In genomic region chr11:78179438-78179999, GRCm38 (mm10) we compare ENCODE assay signal across 8 mouse cellular contexts. TPM values are rescaled to one million over a fixed set of nuclear protein-coding genes. Genes with fewer than 3 reads are reported as not detected.
DNase-seq lines count a peak whose midpoint lies in the region; ATAC-seq and TF ChIP-seq lines count a peak whose summit lies in the region.

No protein-coding gene starts in this region.

- peak overlapping the region; percentile 88 for H3K4me2 ChIP-seq in heart, embryonic 12.5 days
- peak overlapping the region; percentile 71 for H3K4me2 ChIP-seq in hindbrain, embryonic 13.5 days
- H3K4me2 ChIP-seq in midbrain, embryonic 12.5 days (replicated peaks), result peak overlapping the region; percentile 83

- intact Hi-C loops in heart, adult 2 months (cut with DNase I), result no loop called here
- intact Hi-C loops in gastrocnemius, postnatal 36 days (cut with DNase I), result loop anchor here (2.0 to 5.0 kb wide), 2 partner anchors 121 to 197 kb away; partner anchors contain the start of gene Phf12

- no peak for TF ChIP-seq CTCF in heart, adult 2 months (IDR thresholded peaks at IDR 0.05)
- no peak for TF ChIP-seq CTCF in MEL (IDR thresholded peaks at IDR 0.05 in 2 of 3, conservative IDR thresholded peaks at IDR 0.05 in 1 of 3; ENCODE audit: control insufficient read depth in 1 of 3, insufficient read depth in 1 of 3, low read depth in 2 of 3, low read length in 3 of 3, poor library complexity in 1 of 3, severe bottlenecking in 1 of 3)

- peak overlapping the region; percentile 59 for H3K4me3 ChIP-seq in heart, embryonic 12.5 days
- no peak overlapping the region; the same call in 1 of the 2 replicates for H3K4me3 ChIP-seq in heart, adult 2 months
- H3K4me3 ChIP-seq in MEL (ENCODE audit: control insufficient read depth in 1 of 2, insufficient read depth in 1 of 2, low read depth in 2 of 2, low read length in 2 of 2), result peak overlapping the region; percentile 43 to 81
- H3K4me3 ChIP-seq in hindbrain, embryonic 13.5 days, result peak overlapping the region; percentile 55
- H3K4me3 ChIP-seq in midbrain, embryonic 12.5 days, result peak overlapping the region; percentile 68

- 22% methylated on average over 8 of the region's 8 CpGs for WGBS in heart, embryonic 12.5 days
- 48% methylated on average over 8 of the region's 8 CpGs for WGBS in heart, adult 2 months
- WGBS in hindbrain, embryonic 13.5 days, result 35% methylated on average over 8 of the region's 8 CpGs
- WGBS in midbrain, embryonic 12.5 days, result 34% methylated on average over 8 of the region's 8 CpGs

- H3K27me3 ChIP-seq in heart, embryonic 12.5 days (replicated peaks), result no peaks in the 10 kb centered on the region
- no peaks in the 10 kb centered on the region for H3K27me3 ChIP-seq in heart, adult 2 months (ENCODE audit: control insufficient read depth, insufficient read depth, low read length)
- no peaks in the 10 kb centered on the region for H3K27me3 ChIP-seq in MEL (ENCODE audit: control insufficient read depth in 1 of 2, insufficient read depth in 2 of 2, low read length in 2 of 2)
- H3K27me3 ChIP-seq in hindbrain, embryonic 13.5 days, result peaks cover 3% of the 10 kb centered on the region; the same call in 1 of the 2 replicates
- peaks cover 7% of the 10 kb centered on the region; the same call in 1 of the 2 replicates for H3K27me3 ChIP-seq in midbrain, embryonic 12.5 days

- no peak for TF ChIP-seq POLR2A in heart, adult 2 months (IDR thresholded peaks at IDR 0.05; ENCODE audit: insufficient read depth, low read depth, low read length)
- TF ChIP-seq POLR2A in MEL (IDR thresholded peaks at IDR 0.05; ENCODE audit: control insufficient read depth in 1 of 2, insufficient read depth in 1 of 2, low read depth in 1 of 2, low read length in 2 of 2, poor library complexity in 1 of 2), result peak in 1 of 2 experiments; percentile 51; a peak in 1 of 4 replicates

- H3K79me2 ChIP-seq in heart, adult 2 months (replicated peaks; ENCODE audit: control insufficient read depth, insufficient read depth, low read length), result no peaks in the 10 kb centered on the region
- H3K79me2 ChIP-seq in MEL (ENCODE audit: control insufficient read depth, insufficient read depth, low read length, poor library complexity), result peaks cover 32% of the 10 kb centered on the region

- no peaks in the 10 kb centered on the region for H3K9me3 ChIP-seq in heart, embryonic 12.5 days (replicated peaks)
- no peaks in the 10 kb centered on the region for H3K9me3 ChIP-seq in MEL (replicated peaks; ENCODE audit: insufficient read depth, low read length)
- no peaks in the 10 kb centered on the region for H3K9me3 ChIP-seq in hindbrain, embryonic 13.5 days
- H3K9me3 ChIP-seq in midbrain, embryonic 12.5 days, result no peaks in the 10 kb centered on the region

- peaks cover 34% of the 10 kb centered on the region for H3K4me1 ChIP-seq in heart, embryonic 12.5 days (replicated peaks)
- H3K4me1 ChIP-seq in heart, adult 2 months (ENCODE audit: control insufficient read depth, insufficient read depth, low read length), result peaks cover 3% of the 10 kb centered on the region
- H3K4me1 ChIP-seq in MEL (ENCODE audit: control insufficient read depth in 1 of 2, insufficient read depth in 2 of 2, low read length in 2 of 2), result peaks cover 4 to 19% of the 10 kb centered on the region in 2 experiments; a peak in 3 of 4 replicates
- H3K4me1 ChIP-seq in hindbrain, embryonic 13.5 days (replicated peaks), result peaks cover 69% of the 10 kb centered on the region
- peaks cover 47% of the 10 kb centered on the region for H3K4me1 ChIP-seq in midbrain, embryonic 12.5 days

- no peak for TF ChIP-seq EP300 in heart, adult 2 months (IDR thresholded peaks at IDR 0.05; ENCODE audit: insufficient read depth, low read depth, low read length)
- TF ChIP-seq EP300 in MEL (IDR thresholded peaks at IDR 0.05; ENCODE audit: low read depth in 1 of 2, low read length in 2 of 2), result no peak

- ATAC-seq in heart, embryonic 12.5 days (ENCODE audit: insufficient number of reproducible peaks, low FRiP score), result no peak
- no peak for ATAC-seq in hindbrain, embryonic 13.5 days (ENCODE audit: low FRiP score)
- no peak for ATAC-seq in midbrain, embryonic 12.5 days (ENCODE audit: low FRiP score, low read depth)

- peaks cover 30% of the 10 kb centered on the region for H3K36me3 ChIP-seq in heart, embryonic 12.5 days
- peaks cover 11% of the 10 kb centered on the region for H3K36me3 ChIP-seq in heart, adult 2 months (ENCODE audit: control insufficient read depth, insufficient read depth, low read length)
- H3K36me3 ChIP-seq in MEL (ENCODE audit: control insufficient read depth in 1 of 2, insufficient read depth in 2 of 2, low read length in 2 of 2), result peaks cover 12 to 34% of the 10 kb centered on the region in 2 experiments
- peaks cover 32% of the 10 kb centered on the region for H3K36me3 ChIP-seq in hindbrain, embryonic 13.5 days
- H3K36me3 ChIP-seq in midbrain, embryonic 12.5 days, result peaks cover 30% of the 10 kb centered on the region

- no peak for TF ChIP-seq RAD21 in MEL (IDR thresholded peaks at IDR 0.05; ENCODE audit: low read depth, low read length)

- peak overlapping the region; percentile 93 for H3K27ac ChIP-seq in heart, embryonic 12.5 days (ENCODE audit: poor library complexity, severe bottlenecking)
- no peak overlapping the region; the same call in 1 of the 2 replicates for H3K27ac ChIP-seq in heart, adult 2 months
- H3K27ac ChIP-seq in MEL (ENCODE audit: control insufficient read depth, low read depth, low read length), result peak overlapping the region; percentile 96
- H3K27ac ChIP-seq in hindbrain, embryonic 13.5 days, result peak overlapping the region; percentile 87; the same call in 1 of the 2 replicates
- H3K27ac ChIP-seq in midbrain, embryonic 12.5 days (replicated peaks), result peak overlapping the region; percentile 90

- no peak for DNase-seq in heart, adult 2 months
- DNase-seq in MEL (ENCODE audit: low read depth, low spot score), result peak; percentile 82
- DNase-seq in c-Kit-positive CD71-positive TER-119-positive erythroid progenitor cells, embryonic 14.5 days (ENCODE audit: low spot score), result no peak
- DNase-seq in gastrocnemius, postnatal 36 days, result no peak
- no peak for DNase-seq in kidney, adult 8-10 months

- peak overlapping the region; percentile 83 for H3K9ac ChIP-seq in heart, embryonic 12.5 days
- H3K9ac ChIP-seq in heart, adult 2 months (ENCODE audit: low read depth, low read length), result no peak overlapping the region
- H3K9ac ChIP-seq in MEL (ENCODE audit: control insufficient read depth, low read depth, low read length, poor library complexity, severe bottlenecking), result peak overlapping the region; percentile 89
- peak overlapping the region; percentile 78; the same call in 1 of the 2 replicates for H3K9ac ChIP-seq in hindbrain, embryonic 13.5 days
- peak overlapping the region; percentile 68 for H3K9ac ChIP-seq in midbrain, embryonic 12.5 days (replicated peaks)

RNA-seq across cellular contexts. Expression of gene Tlcd1, which starts 3.0 kb away (rescaled TPM):
- 11.7 and 14.2 TPM in 2 replicates for polyA plus RNA-seq in heart, embryonic 12.5 days (2016; fragmentation: Nextera tagmentation; extraction: Ambion mirVana)
- 1 to 10 TPM; 5.4 to 5.7 TPM for total RNA-seq in heart, adult 2 months (2021)
- polyA plus RNA-seq in heart, adult 2 months (2012; rRNA removed), result 15.7 and 17.3 TPM in 2 replicates
- total RNA-seq in MEL (2012; rRNA removed), result 16.2 and 28.3 TPM in 2 replicates
- polyA plus RNA-seq in MEL (2012; ENCODE audit: insufficient read depth in 1 of 2, insufficient read length in 2 of 2, low read depth in 1 of 2, low replicate concordance in 2 of 2, missing spikeins in 1 of 2), result 10 to 100 TPM in 1 of 2 experiments, not detected in 1; 23.3 TPM
- polyA plus RNA-seq in hindbrain, embryonic 13.5 days (2015; fragmentation: Nextera tagmentation; extraction: Ambion mirVana), result 7.0 and 8.3 TPM in 2 replicates
- 6.0 and 8.0 TPM in 2 replicates for polyA plus RNA-seq in midbrain, embryonic 12.5 days (2016; fragmentation: Nextera tagmentation; extraction: Ambion mirVana)
- total RNA-seq in gastrocnemius, postnatal 36 days (2021), result 1 to 10 TPM in 1 of 2 experiments, under 1 TPM in 1; 0.99 to 1.4 TPM

RNA-seq across cellular contexts. Expression of gene Nek8, which starts 3.0 kb away (rescaled TPM):
- 12.1 and 16.5 TPM in 2 replicates for polyA plus RNA-seq in heart, embryonic 12.5 days (2016; fragmentation: Nextera tagmentation; extraction: Ambion mirVana)
- total RNA-seq in heart, adult 2 months (2021), result 1 to 10 TPM; 1.6 to 2.5 TPM
- 7.0 and 7.6 TPM in 2 replicates for polyA plus RNA-seq in heart, adult 2 months (2012; rRNA removed)
- total RNA-seq in MEL (2012; rRNA removed), result 6.0 and 7.5 TPM in 2 replicates
- polyA plus RNA-seq in MEL (2012; ENCODE audit: insufficient read depth in 1 of 2, insufficient read length in 2 of 2, low read depth in 1 of 2, low replicate concordance in 2 of 2, missing spikeins in 1 of 2), result 10 to 100 TPM in 1 of 2 experiments, not detected in 1; 10.1 TPM
- polyA plus RNA-seq in hindbrain, embryonic 13.5 days (2015; fragmentation: Nextera tagmentation; extraction: Ambion mirVana), result 6.6 and 6.7 TPM in 2 replicates
- 8.2 and 9.4 TPM in 2 replicates for polyA plus RNA-seq in midbrain, embryonic 12.5 days (2016; fragmentation: Nextera tagmentation; extraction: Ambion mirVana)
- under 1 TPM; 0.59 to 0.64 TPM for total RNA-seq in gastrocnemius, postnatal 36 days (2021)

RNA-seq across cellular contexts. Expression of gene Rpl23a, which starts 3.9 kb away (rescaled TPM):
- 847 and 859 TPM in 2 replicates for polyA plus RNA-seq in heart, embryonic 12.5 days (2016; fragmentation: Nextera tagmentation; extraction: Ambion mirVana)
- total RNA-seq in heart, adult 2 months (2021), result 100 to 1,000 TPM; 801 to 911 TPM
- 155 and 253 TPM in 2 replicates for polyA plus RNA-seq in heart, adult 2 months (2012; rRNA removed)
- total RNA-seq in MEL (2012; rRNA removed), result 3,920 and 4,112 TPM in 2 replicates
- 1,000 to 10,000 TPM in 1 of 2 experiments, not detected in 1; 2,892 TPM for polyA plus RNA-seq in MEL (2012; ENCODE audit: insufficient read depth in 1 of 2, insufficient read length in 2 of 2, low read depth in 1 of 2, low replicate concordance in 2 of 2, missing spikeins in 1 of 2)
- polyA plus RNA-seq in hindbrain, embryonic 13.5 days (2015; fragmentation: Nextera tagmentation; extraction: Ambion mirVana), result 913 and 965 TPM in 2 replicates
- polyA plus RNA-seq in midbrain, embryonic 12.5 days (2016; fragmentation: Nextera tagmentation; extraction: Ambion mirVana), result 905 and 958 TPM in 2 replicates
- total RNA-seq in gastrocnemius, postnatal 36 days (2021), result 100 to 1,000 TPM; 644 to 813 TPM

RNA-seq across cellular contexts. Expression of gene Rab34, which starts 8.7 kb away (rescaled TPM):
- 53.3 and 54.6 TPM in 2 replicates for polyA plus RNA-seq in heart, embryonic 12.5 days (2016; fragmentation: Nextera tagmentation; extraction: Ambion mirVana)
- 1 to 10 TPM; 8.2 to 9.8 TPM for total RNA-seq in heart, adult 2 months (2021)
- 17.2 and 17.5 TPM in 2 replicates for polyA plus RNA-seq in heart, adult 2 months (2012; rRNA removed)
- total RNA-seq in MEL (2012; rRNA removed), result 20.8 TPM in 2 replicates
- polyA plus RNA-seq in MEL (2012; ENCODE audit: insufficient read depth in 1 of 2, insufficient read length in 2 of 2, low read depth in 1 of 2, low replicate concordance in 2 of 2, missing spikeins in 1 of 2), result 10 to 100 TPM in 1 of 2 experiments, not detected in 1; 42.9 TPM
- polyA plus RNA-seq in hindbrain, embryonic 13.5 days (2015; fragmentation: Nextera tagmentation; extraction: Ambion mirVana), result 53.2 TPM in 2 replicates
- polyA plus RNA-seq in midbrain, embryonic 12.5 days (2016; fragmentation: Nextera tagmentation; extraction: Ambion mirVana), result 54.9 and 68.1 TPM in 2 replicates
- 1 to 10 TPM; 4.2 to 4.5 TPM for total RNA-seq in gastrocnemius, postnatal 36 days (2021)

RNA-seq across cellular contexts. Expression of gene Proca1, which starts 13.7 kb away (rescaled TPM):
- 3.1 and 3.2 TPM in 2 replicates for polyA plus RNA-seq in heart, embryonic 12.5 days (2016; fragmentation: Nextera tagmentation; extraction: Ambion mirVana)
- total RNA-seq in heart, adult 2 months (2021), result under 1 TPM; 0.70 to 0.75 TPM
- 0.26 and 0.80 TPM in 2 replicates for polyA plus RNA-seq in heart, adult 2 months (2012; rRNA removed)
- 0.15 and 0.16 TPM in 2 replicates for total RNA-seq in MEL (2012; rRNA removed)
- under 1 TPM in 1 of 2 experiments, not detected in 1; 0.54 TPM for polyA plus RNA-seq in MEL (2012; ENCODE audit: insufficient read depth in 1 of 2, insufficient read length in 2 of 2, low read depth in 1 of 2, low replicate concordance in 2 of 2, missing spikeins in 1 of 2)
- polyA plus RNA-seq in hindbrain, embryonic 13.5 days (2015; fragmentation: Nextera tagmentation; extraction: Ambion mirVana), result 2.5 and 3.3 TPM in 2 replicates
- polyA plus RNA-seq in midbrain, embryonic 12.5 days (2016; fragmentation: Nextera tagmentation; extraction: Ambion mirVana), result 1.4 and 2.3 TPM in 2 replicates
- total RNA-seq in gastrocnemius, postnatal 36 days (2021), result under 1 TPM in 1 of 2 experiments, not detected in 1; 0.74 TPM
